Mouse (Mus musculus): Measurements from ENCODE around the gene Susd4. TPM values are rescaled to one million over a fixed set of nuclear protein-coding genes. Genes with fewer than 3 reads are reported as not detected.

Gene Susd4
- polyA plus RNA-seq (2014; fragmentation: Illumina TruSeq; extraction: RNeasy Lipid Tissue Mini Kit (QIAGEN cat#74804); ENCODE audit: low read depth, low replicate concordance): not detected

GRCm38 (mm10) chr1:182763716-182764461 lies at the start of gene Susd4:
TSS of gene Susd4 (plus strand) at chr1:182763860.

GRCm38 (mm10) chr1:182749080-182749479 lies 14.6 kb upstream of the Susd4 start, which contains the start of gene Ccdc185:
TSS of gene Ccdc185 (minus strand) at chr1:182749180.

Other genes with a start within 250 kb of the Susd4 start
- 85.8 TPM for gene Capn2, start 246.3 kb upstream of the Susd4 start, polyA plus RNA-seq (2014; fragmentation: Illumina TruSeq; extraction: RNeasy Lipid Tissue Mini Kit (QIAGEN cat#74804); ENCODE audit: low read depth, low replicate concordance)
- gene Capn8, start 198.9 kb upstream of the Susd4 start, polyA plus RNA-seq (2014; fragmentation: Illumina TruSeq; extraction: RNeasy Lipid Tissue Mini Kit (QIAGEN cat#74804); ENCODE audit: low read depth, low replicate concordance): 16.5 TPM
- gene Ccdc185, start 14.7 kb upstream of the Susd4 start, polyA plus RNA-seq (2014; fragmentation: Illumina TruSeq; extraction: RNeasy Lipid Tissue Mini Kit (QIAGEN cat#74804); ENCODE audit: low read depth, low replicate concordance): not detected
- 4.4 TPM for gene Tlr5, start 190.9 kb downstream of the Susd4 start, polyA plus RNA-seq (2014; fragmentation: Illumina TruSeq; extraction: RNeasy Lipid Tissue Mini Kit (QIAGEN cat#74804); ENCODE audit: low read depth, low replicate concordance)

Measured in sigmoid colon, adult 10 weeks (tissue).